Mouse (Mus musculus) MEL-GATA-1-ER (cell line): ENCODE data around the gene Tcirg1.

ENCODE experiments used
- DNase-seq: peaks from one replicate; pipeline ENCODE4 v3.0.0-alpha.2; 2012; ENCODE audit warnings: low read depth; ENCODE audit errors: extremely low read depth

The Tcirg1 gene

GRCm38 (mm10) chr19:3898952-3899351 is 8.0 kb downstream of the Tcirg1 start:
- DNase-seq: no peak

DNA sequence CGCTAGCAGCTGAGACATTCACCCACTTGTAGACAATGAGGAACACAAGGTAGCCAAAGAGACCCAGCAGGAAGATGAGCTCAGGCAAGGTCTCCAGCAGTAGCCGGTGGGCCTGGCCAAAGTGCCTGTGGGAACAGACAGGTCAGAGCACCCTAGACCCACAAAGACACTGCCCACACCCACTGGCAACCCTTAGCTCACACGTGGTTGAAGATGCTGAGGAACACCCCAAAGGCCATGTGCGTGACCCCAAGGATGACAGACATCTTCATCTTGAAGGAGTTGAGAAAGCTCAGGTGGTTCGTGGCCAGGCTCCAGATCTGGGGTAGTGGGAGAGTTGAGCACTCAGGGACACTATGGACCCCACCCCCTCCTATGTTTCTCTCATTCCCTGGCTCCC is 9.4 kb downstream of the Tcirg1 start:
- no peak for DNase-seq

GRCm38 (mm10) chr19:3896208-3896607 is 10.7 kb downstream of the Tcirg1 start:
- DNase-seq: no peak

DNA sequence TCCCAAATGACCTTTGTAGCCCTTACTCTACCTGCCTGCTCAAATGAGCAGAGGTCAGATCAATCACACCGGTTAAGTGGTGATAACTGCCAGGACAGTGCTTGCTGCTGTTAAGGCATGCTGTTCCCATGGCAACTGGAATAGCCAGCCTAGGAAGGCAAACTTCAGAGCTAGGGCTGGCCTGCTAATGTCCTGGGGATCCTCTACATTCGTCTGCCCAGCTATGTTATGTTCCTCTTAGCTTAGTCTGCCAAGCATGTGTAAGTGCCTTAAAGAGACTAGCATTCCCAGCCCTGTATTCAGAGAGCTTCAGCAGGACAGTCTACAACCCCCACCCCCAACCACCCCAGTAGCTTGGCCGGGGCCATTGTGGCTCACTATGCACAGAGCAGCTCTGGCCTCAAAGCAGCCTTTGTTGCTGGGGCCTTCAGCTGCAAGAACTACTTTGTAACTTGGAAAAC is 11.7 kb downstream of the Tcirg1 start:
- DNase-seq: no peak

- no peak for DNase-seq
These were observed 12.6 kb downstream of the Tcirg1 start for GRCm38 (mm10) chr19:3894294-3894693.

- no peak for DNase-seq
These were observed 13.3 kb downstream of the Tcirg1 start for GRCm38 (mm10) chr19:3893545-3894116.

GRCm38 (mm10) chr19:3890181-3890580 is 16.8 kb downstream of the Tcirg1 start:
- DNase-seq: no peak

DNA sequence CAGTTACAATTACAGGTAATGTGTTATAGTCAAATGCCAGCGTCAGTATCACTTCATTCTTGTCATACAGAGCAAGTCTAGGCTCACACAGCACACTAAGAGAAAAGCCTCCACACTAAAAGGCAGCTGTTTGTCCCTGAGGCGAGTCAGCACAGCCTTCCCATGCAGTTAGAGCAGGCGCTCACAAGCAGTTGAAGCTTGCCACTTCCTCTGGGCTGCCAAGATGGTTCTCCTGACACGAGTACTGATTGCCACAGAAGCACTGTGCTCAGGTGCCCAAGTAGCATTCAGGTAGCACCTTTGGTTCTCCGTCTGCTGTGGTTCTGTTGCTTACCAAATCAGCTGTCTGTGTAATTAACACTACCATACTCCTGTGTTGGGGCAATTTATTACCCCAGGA is 17.8 kb downstream of the Tcirg1 start:
- DNase-seq: no peak

GRCm38 (mm10) chr19:3884325-3884990 is 22.5 kb downstream of the Tcirg1 start:
- no peak for DNase-seq

DNA sequence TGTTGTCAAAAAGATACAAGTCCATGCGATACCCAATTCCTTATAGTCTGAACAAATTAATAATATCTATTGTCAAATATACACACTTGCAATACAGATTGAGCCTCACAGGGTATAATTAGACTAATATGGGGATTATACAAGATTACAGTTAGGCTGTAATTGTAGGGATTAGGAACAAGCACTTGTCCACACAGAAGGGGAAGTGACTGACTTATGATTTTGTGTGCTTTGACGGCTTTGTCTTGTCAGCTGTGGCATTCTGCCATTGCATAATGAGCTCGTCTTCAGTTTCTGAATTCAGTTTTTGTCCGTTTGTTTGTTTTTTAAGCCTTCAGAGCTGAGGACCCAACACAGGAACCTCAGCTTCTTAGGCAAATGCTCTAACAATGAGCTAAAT is 24.7 kb downstream of the Tcirg1 start:
- DNase-seq: no peak

- no peak for DNase-seq
These were observed 26.7 kb downstream of the Tcirg1 start for GRCm38 (mm10) chr19:3880054-3880848.

DNA sequence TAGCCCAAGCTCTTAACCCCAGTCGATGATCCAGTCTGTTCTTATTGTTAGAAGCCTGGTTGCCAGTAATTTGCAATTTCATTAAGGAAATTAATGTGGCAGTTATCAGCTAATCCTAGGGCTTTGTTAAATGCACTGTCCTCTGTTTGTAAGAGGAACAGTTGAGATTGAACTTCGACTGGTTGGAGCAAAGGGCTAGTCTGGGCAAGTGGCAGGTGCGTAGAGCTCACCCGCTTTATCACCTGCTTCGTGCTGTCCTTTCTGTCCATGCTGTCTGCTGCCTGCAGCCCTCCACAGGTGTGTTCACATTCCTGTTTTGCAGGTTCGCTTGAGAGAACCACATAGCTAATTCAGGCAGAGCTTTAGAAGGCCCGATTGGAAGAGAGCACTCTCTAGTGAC is 31.9 kb downstream of the Tcirg1 start:
- no peak for DNase-seq

DNA sequence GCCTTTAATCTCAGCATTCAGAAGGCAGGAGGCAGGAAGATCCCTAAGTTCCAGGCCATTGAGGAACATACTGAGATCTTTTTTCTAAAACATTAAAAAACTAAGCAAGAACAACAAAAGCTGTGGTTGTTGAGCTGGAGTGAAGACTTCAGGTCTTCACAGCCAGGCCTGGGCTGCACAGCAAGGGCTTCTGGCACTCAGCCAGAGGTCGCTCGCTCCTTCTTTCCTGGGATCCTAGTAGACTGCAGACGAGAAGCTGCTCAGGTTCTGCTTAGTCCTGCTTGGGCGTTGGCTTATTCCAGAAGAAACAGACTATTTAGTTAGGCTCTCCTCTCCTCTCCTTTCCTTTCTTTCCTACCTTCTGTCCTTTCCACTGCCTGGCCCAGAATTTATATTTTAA is 34.6 kb downstream of the Tcirg1 start:
- DNase-seq: no peak

- no peak for DNase-seq
These were observed 35.5 kb downstream of the Tcirg1 start for GRCm38 (mm10) chr19:3871468-3871867.

- DNase-seq: no peak
These were observed 38.6 kb downstream of the Tcirg1 start for GRCm38 (mm10) chr19:3868290-3868689.

DNA sequence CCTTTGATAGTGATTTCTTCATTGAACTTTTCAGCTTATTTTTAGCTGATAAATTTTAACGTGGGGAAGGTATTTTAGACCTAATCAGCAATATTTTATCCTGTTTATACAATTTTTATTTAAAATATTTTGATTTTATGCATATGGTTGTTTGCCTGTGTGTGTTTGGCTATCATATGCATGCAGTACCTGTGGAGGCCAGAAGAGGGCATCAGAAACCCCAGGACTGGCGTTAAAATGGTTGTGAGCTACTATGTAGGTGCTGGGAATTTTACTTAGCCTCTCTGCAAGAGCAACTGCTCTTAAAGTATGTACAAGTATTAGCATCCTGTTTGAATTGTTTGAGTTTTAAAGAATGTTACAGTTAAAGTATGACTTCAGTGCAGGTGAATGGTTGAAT is 42.0 kb downstream of the Tcirg1 start:
- no peak for DNase-seq

- no peak for DNase-seq
These were observed 44.2 kb downstream of the Tcirg1 start for GRCm38 (mm10) chr19:3862713-3863112.

GRCm38 (mm10) chr19:3857220-3857619 is 49.7 kb downstream of the Tcirg1 start:
- DNase-seq: no peak

GRCm38 (mm10) chr19:3855601-3856000 is 51.3 kb downstream of the Tcirg1 start:
- no peak for DNase-seq

- no peak for DNase-seq
These were observed 51.8 kb downstream of the Tcirg1 start for GRCm38 (mm10) chr19:3855091-3855490.

GRCm38 (mm10) chr19:3853891-3854290 is 53.0 kb downstream of the Tcirg1 start:
- no peak for DNase-seq

DNA sequence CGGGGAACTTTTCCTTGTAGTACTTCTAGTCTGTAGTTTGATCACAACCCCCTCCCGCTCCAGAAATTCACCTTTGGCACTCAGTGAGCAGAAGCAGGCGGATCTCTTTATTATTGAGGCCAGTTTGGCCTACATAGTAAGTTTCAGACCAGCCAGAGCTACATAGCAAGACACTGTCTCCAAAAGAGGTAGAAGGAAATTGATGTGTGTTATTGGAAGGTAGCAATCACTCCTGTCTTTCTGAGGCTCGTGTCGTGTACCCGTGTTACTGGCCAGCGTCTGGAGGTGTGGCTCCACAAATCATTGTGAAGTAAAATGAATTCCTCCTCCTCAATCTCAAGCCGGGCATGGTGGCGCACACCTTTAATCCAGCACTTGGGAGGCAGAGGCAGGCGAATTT is 53.8 kb downstream of the Tcirg1 start:
- no peak for DNase-seq
